Mouse (Mus musculus) left cerebral cortex, postnatal 10 days (tissue): ENCODE results near the gene Fam13a. TPM values are rescaled to one million over a fixed set of nuclear protein-coding genes. Genes with fewer than 3 reads are reported as not detected.

Source experiments
- DNase-seq, 2 experiments: peaks; one replicate each; pipeline ENCODE4 v3.0.0; 2021 to 2022; ENCODE audit warnings: low spot score in 2 of 2, mixed read lengths in 1 of 2; ENCODE audit errors: extremely low spot score in 1 of 2
- intact Hi-C: fragments of 180-260 bp; cut with DNase I; formaldehyde crosslinking; loops from one replicate; pipeline ENCODE4 v1.15.1; 2025
- total RNA-seq, 2 experiments: library from RNA; stranded (reverse); gene quantifications; 2 replicates each; pipeline ENCODE4 v1.2.3; 2021

Gene Fam13a
- total RNA-seq, 2 experiments from 2014 or later = 12.3 to 12.7 TPM

DNA sequence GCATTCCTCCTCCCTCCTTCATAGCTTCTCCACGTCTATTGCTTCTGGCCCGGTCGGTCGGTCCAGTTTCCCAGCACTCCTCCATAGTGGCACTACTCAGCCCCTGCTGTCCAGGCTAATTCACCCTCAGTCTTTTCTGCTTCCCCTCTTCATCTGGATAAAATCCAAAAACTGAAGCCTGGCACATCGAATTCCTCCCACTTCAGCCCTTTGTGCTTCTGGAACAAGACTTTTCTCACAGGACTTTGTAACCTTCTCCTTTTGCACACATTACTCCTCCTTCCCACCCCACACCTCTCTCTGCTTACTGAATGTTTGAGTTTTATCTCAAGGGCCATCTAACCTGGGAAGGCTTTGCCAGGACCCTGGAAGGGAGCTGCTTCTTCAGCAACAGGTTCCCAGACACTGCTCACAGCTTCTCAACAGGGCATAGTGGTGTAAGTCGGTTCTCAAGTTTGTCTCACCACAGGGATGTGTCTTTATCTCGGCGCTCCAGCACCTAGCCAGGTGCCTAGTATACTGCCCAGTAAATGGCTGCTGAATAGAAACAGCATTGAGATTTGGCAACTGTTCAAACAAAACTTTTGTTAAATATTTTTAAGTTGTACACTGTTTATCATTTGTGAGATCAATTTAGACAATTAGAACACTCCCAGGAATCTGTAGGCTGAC, 10.1 kb downstream of the Fam13a start:
- DNase-seq = no peak
- intact Hi-C loops = no loop called here

DNA sequence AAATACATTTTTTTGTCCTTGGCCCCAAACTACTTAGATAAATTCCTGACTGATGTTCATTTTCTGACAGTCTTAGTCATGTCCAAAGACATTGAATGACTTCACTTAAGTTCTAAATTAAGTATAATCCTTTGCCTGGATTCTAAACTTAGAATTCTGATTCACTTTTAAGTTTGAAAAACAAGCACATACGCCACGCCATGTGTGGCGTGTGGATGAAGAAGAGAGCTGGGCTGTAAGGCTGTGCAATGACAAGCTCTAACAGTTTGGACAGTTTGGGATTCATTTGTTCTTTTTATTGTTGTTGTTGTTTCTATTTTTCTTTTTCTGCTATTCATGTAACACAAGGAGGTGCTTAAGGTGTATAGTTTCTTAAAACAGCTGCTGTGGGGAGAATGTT, 13.6 kb downstream of the Fam13a start:
- intact Hi-C loops = no loop called here
- DNase-seq = no peak

DNA sequence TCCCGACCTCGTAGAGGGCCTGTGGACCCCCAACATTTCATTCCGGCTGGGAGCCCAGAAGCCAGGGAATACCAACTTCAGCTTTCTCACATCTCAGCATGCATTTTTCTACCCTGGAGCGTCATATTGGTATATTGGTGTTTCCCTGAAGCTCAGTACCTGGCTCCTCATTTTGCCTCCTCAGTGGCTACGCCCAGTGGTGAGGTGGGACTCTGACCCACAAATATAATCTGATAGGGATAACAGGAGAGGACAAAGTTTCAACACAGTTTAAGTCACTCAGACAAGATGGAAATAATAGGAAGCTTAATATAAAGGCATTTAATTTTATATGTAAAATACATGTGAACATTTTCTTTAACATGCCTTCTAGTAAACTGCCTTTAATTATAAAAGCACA, 19.7 kb downstream of the Fam13a start:
- intact Hi-C loops = no loop called here
- no peak for DNase-seq

DNA sequence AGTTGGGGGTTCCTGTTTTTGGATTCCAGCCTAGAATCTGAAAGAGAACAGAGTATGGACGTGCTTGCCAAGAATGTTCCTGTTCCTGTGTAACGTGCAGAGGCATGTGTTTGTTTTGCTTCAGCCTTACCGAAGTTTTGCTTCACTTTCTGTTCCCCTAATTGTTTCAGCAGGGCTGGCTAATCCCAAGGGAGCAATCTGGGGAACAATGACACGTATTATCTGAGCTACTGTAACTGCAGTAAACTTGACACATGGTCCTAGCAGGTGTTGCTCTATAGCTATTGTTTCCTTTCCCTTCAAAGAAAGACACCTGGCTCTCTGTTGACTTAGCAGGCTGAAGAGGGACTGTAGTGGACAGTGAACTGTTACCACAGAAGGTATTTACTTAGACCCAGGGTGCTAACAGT, 25.3 kb downstream of the Fam13a start:
- intact Hi-C loops = no loop called here
- DNase-seq = peak in 1 of 2 experiments; percentile 52

DNA sequence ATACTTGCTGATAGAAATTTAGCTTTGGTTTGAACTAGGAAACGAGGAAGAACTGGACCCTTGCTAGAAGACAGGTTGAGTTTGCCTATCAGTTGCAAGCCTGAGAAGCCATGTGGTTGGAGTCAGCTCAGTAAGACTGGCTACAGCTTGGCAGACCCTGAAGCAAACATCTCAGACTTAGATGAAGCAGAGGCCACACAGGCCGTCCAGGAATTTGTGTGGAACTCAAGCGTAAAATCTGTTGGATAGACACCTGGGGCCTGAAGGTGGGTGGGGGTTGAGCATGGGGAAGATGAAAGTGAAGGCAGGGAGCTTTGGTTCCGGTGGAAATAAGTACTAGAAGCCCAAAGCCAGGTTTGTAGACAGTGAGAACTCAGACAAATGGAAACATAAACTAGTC, 25.8 kb downstream of the Fam13a start:
- intact Hi-C loops = no loop called here

DNA sequence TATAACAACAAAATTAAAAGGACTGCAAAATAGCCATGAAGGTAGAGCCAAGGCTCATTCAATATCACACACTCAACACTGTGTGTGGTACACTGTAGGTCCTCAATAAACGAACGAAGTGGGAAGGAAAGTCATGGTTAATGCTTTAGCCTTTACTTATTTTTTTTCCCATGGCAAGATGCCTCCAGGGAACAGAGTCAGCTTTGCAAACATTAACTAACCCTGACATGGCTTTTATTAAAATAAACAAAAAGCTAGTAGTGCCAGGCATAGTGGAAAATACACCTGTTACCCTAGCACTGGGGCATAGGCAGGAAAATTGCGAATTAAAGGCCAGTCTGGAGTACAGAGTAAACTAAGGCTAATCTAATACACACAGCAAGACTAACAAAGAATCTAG, 35.2 kb downstream of the Fam13a start:
- DNase-seq = no peak
- intact Hi-C loops = no loop called here

More for the DNA sequence above, 25.8 kb downstream of the Fam13a start:
- DNase-seq = no peak

DNA sequence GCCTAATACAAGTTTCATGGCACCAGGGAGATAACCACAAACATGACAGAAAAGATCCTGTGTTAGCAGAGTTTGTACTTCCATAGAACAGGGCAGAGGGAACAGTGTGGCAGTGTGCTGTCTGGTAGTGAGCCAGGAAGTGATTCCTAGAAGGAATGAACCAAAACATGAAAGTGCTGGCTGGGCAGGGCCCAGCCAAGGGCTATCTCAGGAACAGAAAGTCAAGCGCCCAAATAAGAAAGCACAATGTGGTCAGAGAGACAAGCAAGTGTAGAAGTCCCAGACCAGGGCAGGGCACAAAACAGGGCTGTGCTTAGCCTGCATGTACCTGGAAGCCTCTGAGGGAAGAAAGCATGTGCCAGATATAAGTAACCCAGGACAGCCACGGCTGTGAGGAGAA, 35.6 kb downstream of the Fam13a start:
- intact Hi-C loops = no loop called here
- no peak for DNase-seq

DNA sequence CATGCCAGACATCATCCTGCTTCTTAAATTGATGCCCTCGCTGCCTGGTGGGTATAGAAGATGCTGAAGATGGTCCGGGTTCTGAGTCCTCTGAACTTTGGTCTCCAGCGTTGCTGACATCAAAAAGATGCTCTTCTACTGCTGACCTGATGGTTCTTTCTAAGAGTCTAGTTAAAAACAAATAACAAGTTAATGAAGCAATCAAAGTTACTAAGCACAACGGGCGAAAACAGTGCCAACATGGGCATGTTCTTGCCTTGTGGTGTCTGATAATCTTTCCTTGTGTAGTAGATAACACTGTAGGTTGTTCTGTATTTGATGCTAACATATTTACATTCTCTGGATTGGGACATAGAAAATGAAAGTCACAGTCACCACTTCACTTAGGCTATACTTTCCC, 37.2 kb downstream of the Fam13a start:
- intact Hi-C loops = no loop called here
- DNase-seq = no peak

DNA sequence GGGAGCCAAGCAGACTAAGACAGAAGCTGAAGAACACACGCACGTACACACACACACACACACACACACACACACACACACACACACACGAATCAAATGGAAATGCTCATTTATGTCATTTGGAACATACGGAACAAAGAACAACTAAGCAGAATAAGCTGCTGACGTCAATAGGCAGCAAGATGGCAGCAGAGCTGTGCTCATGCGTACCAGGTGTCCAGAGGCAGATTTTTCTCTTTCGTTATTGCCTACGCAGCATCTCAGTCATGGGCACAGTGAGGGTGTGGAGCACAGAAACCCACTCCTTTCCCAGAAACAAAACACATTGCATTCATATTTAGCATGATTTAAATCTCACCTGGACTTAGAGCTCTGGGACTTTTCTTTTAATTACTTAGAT, 39.2 kb downstream of the Fam13a start:
- DNase-seq = no peak
- intact Hi-C loops = no loop called here

DNA sequence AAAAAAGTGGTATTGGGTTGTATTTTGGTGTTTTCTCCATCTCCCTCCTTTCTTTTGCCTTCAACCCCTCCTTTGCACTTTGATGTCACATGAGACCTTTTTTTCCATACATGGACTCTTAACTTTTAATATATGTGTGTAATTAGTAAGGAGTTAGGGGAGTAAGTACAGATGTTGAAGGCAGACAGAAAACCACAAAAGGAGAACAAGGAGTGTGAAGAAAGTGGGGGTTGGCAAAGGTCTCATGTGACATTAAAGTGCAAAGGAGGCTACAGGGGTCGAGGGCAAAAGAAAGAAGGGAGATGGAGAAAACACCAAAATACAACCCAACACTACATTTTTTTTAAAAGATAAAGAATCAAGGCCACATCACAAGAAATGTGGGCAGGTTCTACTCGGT, 49.1 kb downstream of the Fam13a start:
- DNase-seq = no peak
- intact Hi-C loops = loop anchor here (10.0 kb wide), 1 partner anchor 210 kb away; no protein-coding TSS in a partner anchor

DNA sequence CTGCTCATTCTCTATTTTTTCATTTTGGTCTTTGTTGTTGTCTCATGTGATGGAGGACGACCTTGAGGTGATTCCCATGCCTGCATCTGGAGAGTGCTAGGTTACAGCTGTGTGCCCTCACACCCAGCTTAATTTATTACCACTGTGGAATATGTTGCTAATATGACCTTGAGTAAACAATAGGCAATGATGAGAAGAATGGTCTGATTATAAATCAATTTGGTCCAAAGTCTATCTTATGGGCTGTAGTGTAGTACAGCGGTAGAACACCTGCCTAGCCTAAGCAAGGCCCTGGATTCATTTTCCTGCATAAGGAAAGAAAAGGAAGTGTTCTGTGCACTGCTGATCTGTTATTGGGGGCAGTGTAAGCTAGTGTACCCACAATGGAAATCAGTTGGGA, 49.9 kb downstream of the Fam13a start:
- DNase-seq = no peak
- intact Hi-C loops = loop anchor here (10.0 kb wide), 1 partner anchor 210 kb away; no protein-coding TSS in a partner anchor

DNA sequence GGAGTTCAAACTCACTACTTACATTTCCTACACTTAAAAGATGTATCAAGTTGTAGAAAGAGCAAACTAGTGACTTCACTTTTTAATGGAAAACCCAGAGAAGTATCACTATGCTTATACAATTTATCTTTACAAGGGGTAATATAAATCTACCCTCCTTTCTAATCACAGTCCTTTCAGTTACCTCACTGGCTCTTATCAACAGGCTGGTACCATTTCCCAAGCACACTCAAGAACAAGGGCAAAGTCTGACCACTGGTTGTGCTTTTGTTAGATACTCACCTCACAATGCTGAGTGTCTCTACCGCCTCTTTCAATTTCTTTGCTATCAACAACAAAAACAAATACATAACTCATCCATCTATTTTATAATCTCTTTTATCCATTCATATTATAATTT, 51.5 kb downstream of the Fam13a start:
- no peak for DNase-seq

DNA sequence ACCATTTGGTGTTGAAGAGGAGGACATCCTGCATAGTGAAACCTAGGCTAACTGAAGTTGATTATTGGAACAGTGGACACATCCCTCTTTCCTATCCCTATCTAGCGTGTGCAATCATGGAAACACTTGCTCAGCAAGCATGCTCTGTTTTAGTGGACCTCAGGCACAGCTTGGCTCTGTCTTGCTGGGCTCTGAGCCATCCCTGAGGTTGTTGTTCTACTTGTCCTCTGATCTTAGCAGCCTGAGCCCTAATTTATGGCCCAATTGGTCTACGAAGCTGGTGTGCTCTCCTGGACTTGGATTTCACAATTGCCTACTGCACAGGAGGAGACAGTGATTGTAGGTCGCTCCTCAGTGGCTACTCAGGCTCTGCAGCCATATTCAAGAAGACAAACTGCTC, 56.1 kb downstream of the Fam13a start:
- DNase-seq = no peak
- intact Hi-C loops = no loop called here

More for the DNA sequence above, 51.5 kb downstream of the Fam13a start:
- intact Hi-C loops = loop anchor here (10.0 kb wide), 1 partner anchor 212 kb away; no protein-coding TSS in a partner anchor

DNA sequence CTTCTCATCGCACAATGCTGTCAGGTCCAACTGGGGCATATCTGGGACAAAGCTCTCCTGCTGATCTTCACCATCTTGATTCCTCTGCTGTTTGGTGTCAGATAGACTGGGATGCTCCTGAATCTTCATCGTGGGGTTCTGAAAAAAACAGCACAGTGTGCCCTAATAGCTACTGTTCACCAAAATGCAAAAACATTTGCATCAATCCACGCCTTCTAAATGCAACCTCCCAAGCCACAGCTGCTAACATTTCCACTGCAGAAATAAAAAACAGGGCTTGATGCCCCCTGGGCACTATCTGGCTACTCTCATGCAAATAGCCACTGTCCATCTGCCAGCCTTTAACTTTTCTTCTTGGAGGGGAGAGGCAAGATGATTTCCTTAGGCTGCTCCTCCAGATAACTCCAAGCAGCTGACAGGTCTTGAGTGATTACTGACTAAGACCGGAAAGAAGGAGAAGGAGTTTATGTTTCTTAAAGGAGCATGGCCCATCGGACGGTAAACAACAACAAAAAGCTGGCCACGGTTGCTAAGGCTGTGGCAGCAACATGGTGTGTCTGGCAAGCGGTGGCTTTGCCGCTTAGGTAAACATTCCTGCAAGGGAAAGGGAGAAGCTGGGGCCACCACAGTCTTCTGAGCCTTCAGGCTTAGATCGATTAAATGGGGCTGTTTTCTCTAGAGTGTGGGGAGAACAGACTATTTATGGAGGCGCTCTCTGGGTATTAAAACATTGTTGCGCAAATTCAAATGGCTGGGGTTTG, 59.1 kb downstream of the Fam13a start:
- intact Hi-C loops = no loop called here
- no peak for DNase-seq

DNA sequence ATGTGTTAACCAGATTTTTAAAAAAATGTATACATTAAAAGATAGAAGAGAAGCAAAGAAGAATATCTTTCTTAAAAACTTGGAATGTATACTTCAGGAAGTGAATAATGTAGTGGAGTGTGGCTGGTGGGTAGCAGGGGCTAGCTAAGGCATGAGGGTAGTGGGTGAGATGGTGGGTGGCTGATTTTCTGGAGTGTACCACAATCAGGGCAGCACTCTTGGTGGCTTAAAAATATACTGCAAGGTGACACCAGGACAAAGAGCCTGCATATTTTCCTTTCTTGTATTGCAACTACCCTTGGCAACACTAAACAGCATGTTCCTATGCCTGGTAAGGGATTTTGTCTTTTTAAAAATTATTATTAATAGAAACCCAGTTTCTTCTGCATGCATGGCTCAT, 59.8 kb downstream of the Fam13a start:
- intact Hi-C loops = no loop called here

DNA sequence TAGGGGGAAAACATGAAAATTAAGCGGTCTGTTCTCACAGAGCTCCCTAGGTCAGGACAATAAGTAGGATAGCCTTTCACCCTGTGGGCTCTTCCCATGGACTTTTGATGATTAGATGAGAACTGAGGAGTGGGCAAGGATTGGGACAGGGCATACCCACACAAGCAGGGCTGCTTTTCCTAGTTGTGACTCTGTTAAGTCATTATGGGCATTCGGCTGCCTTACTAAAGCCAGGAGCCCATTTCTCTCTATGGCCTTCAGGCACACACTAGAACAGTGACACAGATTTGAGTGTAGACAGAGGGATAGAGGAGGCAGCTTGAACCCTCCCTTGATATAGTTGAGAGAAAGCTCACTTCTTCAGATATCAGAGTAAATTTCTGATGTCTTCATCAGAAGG, 60.3 kb downstream of the Fam13a start:
- intact Hi-C loops = no loop called here
- no peak for DNase-seq

More for the DNA sequence above, 59.8 kb downstream of the Fam13a start:
- DNase-seq = no peak

DNA sequence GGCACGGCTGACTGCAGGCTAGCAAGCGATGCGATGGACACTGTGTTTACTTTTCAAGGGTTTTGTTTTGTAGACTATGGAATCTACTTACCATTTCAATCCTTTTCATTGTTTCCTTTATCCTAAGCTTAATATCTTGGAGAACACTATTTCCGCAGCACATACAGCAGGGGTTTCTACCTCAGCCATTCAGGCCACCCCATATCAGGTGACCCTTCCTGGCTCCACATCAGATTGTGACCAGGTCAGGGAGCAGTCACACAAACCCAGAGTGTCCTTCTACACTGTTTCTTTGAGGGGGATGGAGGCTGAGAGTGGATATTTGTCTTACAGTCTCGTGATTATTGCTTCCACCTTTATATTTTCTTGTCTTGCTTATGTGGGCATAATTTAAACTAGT, 61.7 kb downstream of the Fam13a start:
- DNase-seq = no peak
- intact Hi-C loops = no loop called here

DNA sequence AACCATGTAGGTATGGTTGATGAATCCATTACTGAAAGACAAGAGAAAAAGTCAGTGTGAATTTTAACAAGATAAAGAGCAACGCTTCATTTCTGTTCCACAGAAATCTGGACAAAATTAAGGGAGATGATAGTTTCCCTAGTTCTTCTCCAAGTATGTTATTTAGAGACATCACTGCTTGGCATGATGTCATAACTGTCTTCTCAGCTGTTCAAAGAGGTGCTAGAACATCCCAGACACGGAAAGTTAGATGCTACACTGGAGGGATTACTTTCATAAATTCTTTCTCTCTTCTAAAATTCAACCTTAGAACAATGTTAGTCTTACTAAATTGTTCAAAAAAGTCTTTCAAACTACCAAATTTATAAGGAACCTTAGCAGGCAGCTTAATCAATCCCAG, 63.8 kb downstream of the Fam13a start:
- intact Hi-C loops = no loop called here
- DNase-seq = no peak

DNA sequence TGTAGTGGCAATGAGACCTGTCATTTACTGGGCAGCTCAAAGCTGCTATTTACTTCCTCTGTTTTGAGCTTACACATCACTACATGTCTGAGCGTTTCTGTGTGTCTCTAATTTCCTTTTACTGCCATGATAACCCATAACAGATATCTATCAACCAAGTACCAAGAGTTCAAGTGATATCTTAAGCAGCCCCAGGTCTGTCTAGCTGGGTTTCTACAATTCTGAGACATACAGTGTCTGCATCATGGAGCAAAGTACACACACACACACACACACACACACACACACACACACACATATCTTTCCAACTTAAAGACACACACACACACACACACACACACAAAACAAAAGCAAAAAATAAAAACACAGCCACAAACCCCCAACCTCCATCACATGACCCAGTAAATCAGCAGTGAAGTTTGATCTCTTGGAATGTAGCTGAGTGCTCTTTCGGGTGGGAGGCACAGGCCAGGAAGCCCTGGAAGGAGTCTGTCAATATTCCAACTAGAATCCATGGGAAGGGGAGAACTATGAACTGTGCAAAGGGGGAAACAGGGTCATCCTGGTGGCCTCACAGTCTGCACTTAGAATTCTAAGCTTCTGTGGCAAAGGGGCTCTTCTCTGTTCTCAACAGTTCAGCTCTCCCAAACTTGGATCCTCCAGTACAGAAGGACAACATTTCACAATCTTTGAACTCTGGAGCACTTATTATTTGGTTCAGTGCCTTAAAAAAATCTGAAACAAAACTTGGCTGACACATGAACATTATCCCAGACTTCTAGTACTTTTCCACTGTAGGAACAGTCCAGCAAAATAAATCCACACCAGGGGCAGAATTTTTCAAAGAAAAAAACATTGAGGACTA, 73.0 kb downstream of the Fam13a start:
- no peak for DNase-seq
- intact Hi-C loops = no loop called here
